Mouse (Mus musculus) cerebellum, adult 2 months (tissue): ENCODE measurements around the gene Eya3. TPM values are rescaled to one million over a fixed set of nuclear protein-coding genes. Genes with fewer than 3 reads are reported as not detected.
"Not testable (repeated sequence)": the region's sequence is repeated elsewhere in the genome, so short reads cannot be mapped to it uniquely, and the experiment has no call there.

Experiments
- DNase-seq, 2 experiments: peaks; one replicate each; pipeline ENCODE4 v3.0.0; 2021
- H3K27ac ChIP-seq: fragments of 200-500 bp; 2 replicates; pipeline ENCODE4 v1.5.1; 2012; ENCODE audit warnings: low read length, control low read depth, inconsistent platforms; ENCODE audit not compliant: insufficient read depth
- H3K27me3 ChIP-seq: fragments of 200-500 bp; 2 replicates; pipeline ENCODE4 v1.6.1; 2012; ENCODE audit warnings: inconsistent platforms, mild to moderate bottlenecking, low read length, moderate library complexity; ENCODE audit not compliant: control insufficient read depth, insufficient read depth
- H3K4me1 ChIP-seq: fragments of 200-500 bp; 2 replicates; pipeline ENCODE4 v1.6.1; 2011; ENCODE audit warnings: low read length; ENCODE audit not compliant: control insufficient read depth, insufficient read depth
- H3K4me3 ChIP-seq: fragments of 200-500 bp; replicated peaks from 2 replicates; pipeline ENCODE3; 2011; ENCODE audit warnings: mild to moderate bottlenecking, low read depth, low read length, control low read depth; ENCODE audit not compliant: insufficient read depth
- CTCF ChIP-seq: fragments of 200-500 bp; IDR thresholded peaks from 2 replicates; pipeline ENCODE4 v1.5.1; 2011; ENCODE audit warnings: low read depth, mild to moderate bottlenecking, control low read depth, low read length, moderate library complexity, borderline replicate concordance; ENCODE audit not compliant: insufficient read depth
- POLR2A ChIP-seq: fragments of 200-500 bp; IDR thresholded peaks from 2 replicates; pipeline ENCODE4 v1.6.1; 2011; ENCODE audit warnings: low read length, control low read depth, borderline replicate concordance; ENCODE audit not compliant: insufficient read depth
- WGBS: fragments of 180-500 bp; shearing (Covaris S2); methylation state at CpG from one replicate; pipeline ENCODE4 v1.1.7; 2018; 5-methylcytosine and 5-hydroxymethylcytosine counted together
- polyA plus RNA-seq: library from polyadenylated mRNA; depleted of rRNA; stranded (reverse); fragments of >200 nt; gene quantifications from 2 replicates; pipeline ENCODE4 v1.2.3, GENCODE M21; 2012; rRNA removed

The Eya3 gene
- polyA plus RNA-seq, 1 experiment = 25.1 TPM

DNA sequence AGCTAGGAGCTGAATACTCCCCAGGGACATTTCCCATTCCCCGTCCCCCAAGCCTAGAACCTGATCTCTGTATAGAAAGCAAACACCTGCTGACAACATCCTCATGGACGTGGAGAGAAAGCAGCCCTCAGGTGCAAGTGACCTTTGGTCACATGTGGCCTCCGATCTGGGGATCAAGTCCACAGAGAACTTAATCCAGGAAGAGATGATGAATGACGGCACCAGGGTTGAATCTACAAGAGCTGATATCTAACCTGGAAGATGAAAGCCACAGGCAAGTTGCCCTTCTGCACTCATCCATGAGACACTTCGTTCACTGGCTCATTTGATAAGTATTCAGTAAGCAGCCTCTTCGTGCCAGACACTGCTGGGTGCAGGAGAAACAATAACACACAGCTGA is 123.8 kb downstream of the Eya3 start:
- no peak for DNase-seq
- H3K27ac ChIP-seq = no peak overlapping the region
- 57% methylated on average over 6 of the region's 6 CpGs for WGBS
- no peak for TF ChIP-seq CTCF
- no peak for TF ChIP-seq POLR2A
- no peaks in the 10 kb centered on the region for H3K27me3 ChIP-seq
- no peak overlapping the region for H3K4me3 ChIP-seq
- no peaks in the 10 kb centered on the region for H3K4me1 ChIP-seq

DNA sequence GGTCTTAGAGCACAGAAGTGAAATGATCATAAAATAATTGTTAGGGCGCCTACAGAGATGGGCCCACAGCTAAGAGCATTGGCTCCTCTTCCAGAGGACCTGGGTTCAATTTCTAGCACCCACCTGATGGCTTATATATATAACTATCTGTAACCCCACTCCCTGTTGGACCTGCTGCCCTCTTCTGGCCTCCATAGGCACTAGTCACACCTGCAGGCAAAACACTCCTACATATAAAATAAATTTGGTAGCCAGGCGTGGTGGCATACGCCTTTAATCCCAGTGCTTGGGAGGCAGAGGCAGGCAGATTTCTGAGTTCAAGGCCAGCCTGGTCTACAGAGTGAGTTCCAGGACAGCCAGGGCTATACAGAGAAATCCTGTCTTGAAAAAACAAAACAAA is 124.3 kb downstream of the Eya3 start:
- not testable (repeated sequence) for H3K4me3 ChIP-seq, DNase-seq, H3K27me3 ChIP-seq, H3K27ac ChIP-seq, H3K4me1 ChIP-seq
- 82% methylated on average over 3 of the region's 3 CpGs for WGBS

DNA sequence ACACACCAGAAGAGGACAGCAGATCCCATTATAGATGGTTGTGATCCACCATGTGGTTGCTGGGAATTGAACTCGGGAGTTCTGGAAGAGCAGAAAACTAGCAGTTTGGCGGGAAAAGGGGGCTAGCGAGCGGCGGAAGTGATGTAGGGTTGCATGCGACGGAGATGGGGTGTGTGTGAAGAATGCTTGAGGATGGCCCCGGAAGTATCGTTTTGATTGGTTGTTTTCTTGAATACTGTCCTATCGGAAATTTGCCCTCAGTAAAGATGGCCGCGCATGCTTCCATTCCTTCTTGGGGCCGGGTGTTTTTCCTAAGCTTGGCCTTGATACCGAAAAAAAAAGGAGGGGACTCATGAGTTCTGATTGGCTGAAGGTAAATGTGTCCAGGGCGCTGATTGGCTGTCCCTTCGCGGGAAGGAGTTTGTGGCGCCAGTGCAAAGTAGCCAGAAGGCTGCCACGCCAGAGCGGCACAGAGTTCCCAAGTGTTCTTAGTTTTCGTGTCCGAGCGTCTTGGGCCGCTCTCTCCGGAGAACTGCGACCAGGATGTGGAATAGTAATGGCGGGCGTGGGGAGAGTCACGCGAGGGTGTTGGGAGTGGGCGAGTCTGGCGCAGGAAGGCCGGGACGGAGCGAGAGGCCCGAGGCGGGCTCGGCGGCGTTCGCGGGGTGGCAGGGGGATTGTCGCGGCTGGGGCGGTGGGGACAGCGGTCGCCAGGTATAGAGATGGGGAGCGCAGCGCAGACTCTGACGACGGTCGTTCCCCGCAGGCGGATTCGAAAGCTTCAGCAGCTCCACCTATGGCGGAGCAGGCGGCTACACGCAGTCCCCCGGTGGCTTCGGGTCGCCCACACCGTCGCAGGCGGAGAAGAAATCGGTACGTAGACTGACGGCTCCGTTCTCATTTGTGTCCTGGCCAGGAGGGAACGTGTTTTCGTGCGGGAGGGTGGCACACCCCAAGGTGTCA is 129.4 kb downstream of the Eya3 start, which contains the start of gene Rpa2:
Gene Rpa2 (plus strand): TSS at position 419 of the 963 bp plus-strand sequence.
- Histone ChIP-seq H3K27me3 (no peaks in the 10 kb centered on the region), H3K4me3 (peak within 1 kb of the TSS; percentile 92), H3K4me1 (no peaks in the 10 kb centered on the region), H3K27ac (no peak within 1 kb of the TSS)
- peak; percentile 99 for DNase-seq
- WGBS = under 1% methylated on average over 69 of the region's 71 CpGs
- TF ChIP-seq POLR2A (peak; percentile 27; the same call in 1 of the 2 replicates), CTCF (no peak)

- no peak for DNase-seq
- TF ChIP-seq CTCF = no peak
- no peak for TF ChIP-seq POLR2A
- H3K4me3 ChIP-seq = no peak overlapping the region
- no peak overlapping the region for H3K27ac ChIP-seq
- 89% methylated on average over 9 of the region's 9 CpGs for WGBS
- no peaks in the 10 kb centered on the region for H3K4me1 ChIP-seq
- H3K27me3 ChIP-seq = no peaks in the 10 kb centered on the region
Observed at GRCm38 (mm10) chr4:132771776-132772175, 133.0 kb downstream of the Eya3 start.

Other genes starting within 250 kb of the Eya3 start
- gene Phactr4, start 216.5 kb upstream of the Eya3 start, polyA plus RNA-seq = 10.3 and 10.7 TPM in 2 replicates
- gene Med18, start 175.1 kb upstream of the Eya3 start, polyA plus RNA-seq = 5.5 and 6.3 TPM in 2 replicates
- gene Sesn2, start 128.5 kb upstream of the Eya3 start, polyA plus RNA-seq = 9.8 and 10.2 TPM in 2 replicates
- gene Atpif1, start 105.3 kb upstream of the Eya3 start, polyA plus RNA-seq = 569 and 629 TPM in 2 replicates
- 97.2 and 116 TPM in 2 replicates for gene Dnajc8, start 103.4 kb upstream of the Eya3 start, polyA plus RNA-seq
- gene Ptafr, start 74.9 kb upstream of the Eya3 start, polyA plus RNA-seq = 0.40 and 0.41 TPM in 2 replicates
- gene Xkr8, start 93.6 kb downstream of the Eya3 start, polyA plus RNA-seq = 7.4 and 7.6 TPM in 2 replicates
- 1.6 and 1.9 TPM in 2 replicates for gene Smpdl3b, start 118.3 kb downstream of the Eya3 start, polyA plus RNA-seq
- gene Rpa2, start 129.3 kb downstream of the Eya3 start, polyA plus RNA-seq = 20.0 and 21.3 TPM in 2 replicates
- 0.41 and 0.44 TPM in 2 replicates for gene Themis2, start 157.4 kb downstream of the Eya3 start, polyA plus RNA-seq
- gene Ppp1r8, start 204.2 kb downstream of the Eya3 start, polyA plus RNA-seq = 67.6 and 69.2 TPM in 2 replicates
- gene Stx12, start 245.5 kb downstream of the Eya3 start, polyA plus RNA-seq = 88.6 and 89.0 TPM in 2 replicates